Mouse (Mus musculus) hindbrain, embryonic 14.5 days (tissue): ENCODE measurements at regions not wholly inside any gene's neighbourhood (a gene's known extent, or its start where the extent isn't known, plus 50 kb on each side); places are given as distances from the start of the nearest gene placed in this dataset.

Experiments
- ATAC-seq: fragments of 200-750 bp; cut with Nextera tagmentation; 2 replicates; pipeline ENCODE4 v1.8.0; 2017; ENCODE audit warnings: moderate number of reproducible peaks, mild to moderate bottlenecking, moderate TSS enrichment, moderate library complexity; ENCODE audit not compliant: low FRiP score
- DNase-seq: peaks from one replicate; pipeline ENCODE4 v3.0.0-alpha.2; 2015; ENCODE audit warnings: low spot score
- H3K27ac ChIP-seq: fragments of 300-500 bp; sonication (generic); 2 replicates; pipeline ENCODE4 v1.5.1; 2014; ENCODE audit warnings: mild to moderate bottlenecking, moderate library complexity
- H3K27me3 ChIP-seq: fragments of 300-500 bp; sonication (generic); 2 replicates; pipeline ENCODE4 v1.6.1; 2014; ENCODE audit warnings: mild to moderate bottlenecking, low read length, mixed read lengths; ENCODE audit not compliant: control insufficient read depth, insufficient read depth
- H3K36me3 ChIP-seq: fragments of 300-500 bp; sonication (generic); replicated peaks from 2 replicates; pipeline ENCODE4 v1.6.1; 2014; ENCODE audit not compliant: control insufficient read depth, insufficient read depth
- H3K4me1 ChIP-seq: fragments of 300-500 bp; sonication (generic); replicated peaks from 2 replicates; pipeline ENCODE4 v1.6.1; 2014; ENCODE audit warnings: antibody characterized with exemption, low read length, mixed read lengths; ENCODE audit not compliant: control insufficient read depth, insufficient read depth
- H3K4me2 ChIP-seq: fragments of 300-500 bp; sonication (generic); replicated peaks from 2 replicates; pipeline ENCODE4 v1.6.1; 2014; ENCODE audit warnings: mild to moderate bottlenecking, moderate library complexity
- H3K4me3 ChIP-seq: fragments of 300-500 bp; sonication (generic); replicated peaks from 2 replicates; pipeline ENCODE4 v1.5.1; 2014; ENCODE audit warnings: mild to moderate bottlenecking, low read length
- H3K9ac ChIP-seq: fragments of 300-500 bp; sonication (generic); 2 replicates; pipeline ENCODE4 v1.6.1; 2014
- H3K9me3 ChIP-seq: fragments of 300-500 bp; sonication (generic); 2 replicates; pipeline ENCODE4 v1.6.1; 2016; ENCODE audit warnings: low read length; ENCODE audit not compliant: control insufficient read depth
- WGBS: fragments of 180-500 bp; shearing (Covaris S2); extraction: QIAGEN DNeasy Blood & Tissue Kit; methylation state at CpG from one replicate; pipeline ENCODE4 v1.1.7; 2014; 5-methylcytosine and 5-hydroxymethylcytosine counted together

DNA sequence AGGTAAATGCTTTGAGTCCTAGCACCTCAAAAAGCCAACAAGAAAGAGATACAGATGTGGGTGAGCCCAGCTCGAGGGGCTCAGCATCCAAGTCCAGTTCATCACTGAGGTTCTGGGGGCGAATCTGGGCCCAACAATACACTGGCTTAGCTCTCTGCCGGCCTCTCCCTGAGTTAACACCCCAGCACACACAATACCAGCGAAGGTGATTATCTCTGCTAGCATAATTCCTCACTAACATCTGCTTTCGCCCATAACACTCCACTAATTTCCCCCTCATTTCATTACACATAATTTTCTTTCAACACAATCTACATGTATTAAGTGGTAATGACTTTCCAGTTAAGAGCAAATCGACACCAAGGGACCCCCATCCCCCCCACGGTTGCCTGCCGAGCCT lies 383.9 kb upstream of the 3110018I06Rik start:
- Histone ChIP-seq H3K36me3 (no peaks in the 10 kb centered on the region), H3K9ac (no peak overlapping the region), H3K27ac (peak overlapping the region; percentile 1), H3K4me3 (no peak overlapping the region), H3K27me3 (no peaks in the 10 kb centered on the region), H3K4me1 (peaks cover 23% of the 10 kb centered on the region; the same call in 1 of the 2 replicates), H3K4me2 (no peak overlapping the region), H3K9me3 (no peaks in the 10 kb centered on the region)
- DNase-seq (no peak), ATAC-seq (peak; percentile 55)
- WGBS: 46% methylated on average over 8 of the region's 8 CpGs

DNA sequence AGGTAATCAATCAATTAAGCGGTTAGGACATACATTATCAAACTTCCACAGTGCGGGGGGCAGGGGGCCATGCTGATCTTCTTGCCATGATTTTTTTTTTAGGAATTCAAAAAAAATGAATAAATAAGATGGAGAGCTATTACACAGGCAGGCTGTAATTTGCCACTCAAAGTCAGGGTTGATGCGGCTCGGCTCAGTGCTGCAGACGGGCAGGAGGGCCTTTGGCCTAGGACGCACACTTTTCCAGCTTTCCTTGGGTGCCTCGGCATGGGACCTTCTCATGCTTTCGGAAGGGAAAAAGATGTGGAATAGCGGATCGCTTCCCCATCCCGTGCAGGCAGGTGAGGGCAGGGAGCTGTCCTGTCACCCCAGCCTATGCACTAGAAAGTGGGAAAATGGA lies 383.4 kb upstream of the 3110018I06Rik start:
- Histone ChIP-seq H3K9ac (no peak overlapping the region), H3K4me3 (no peak overlapping the region), H3K4me1 (peaks cover 21% of the 10 kb centered on the region; the same call in 1 of the 2 replicates), H3K9me3 (no peaks in the 10 kb centered on the region), H3K27me3 (no peaks in the 10 kb centered on the region), H3K36me3 (no peaks in the 10 kb centered on the region), H3K4me2 (no peak overlapping the region), H3K27ac (0 out of 2 replicates have a peak overlapping the region, but pooled peaks have one; percentile 55)
- DNase-seq (no peak), ATAC-seq (no peak)
- 52% methylated on average over 11 of the region's 11 CpGs for WGBS

- H3K4me3 ChIP-seq: no peak overlapping the region
- peaks cover 7% of the 10 kb centered on the region; the same call in 1 of the 2 replicates for H3K4me1 ChIP-seq
- no peaks in the 10 kb centered on the region for H3K36me3 ChIP-seq
- H3K27ac ChIP-seq: peak overlapping the region; percentile 61
- ATAC-seq (no peak), DNase-seq (no peak)
- 50% methylated on average over 18 of the region's 18 CpGs for WGBS
- H3K9ac ChIP-seq: peak overlapping the region; percentile 28; the same call in 1 of the 2 replicates
- H3K4me2 ChIP-seq: peak overlapping the region; percentile 38
- H3K27me3 ChIP-seq: no peaks in the 10 kb centered on the region
- H3K9me3 ChIP-seq: no peaks in the 10 kb centered on the region
These were observed 376.3 kb upstream of the 3110018I06Rik start for GRCm38 (mm10) chr12:107111908-107112770.

DNA sequence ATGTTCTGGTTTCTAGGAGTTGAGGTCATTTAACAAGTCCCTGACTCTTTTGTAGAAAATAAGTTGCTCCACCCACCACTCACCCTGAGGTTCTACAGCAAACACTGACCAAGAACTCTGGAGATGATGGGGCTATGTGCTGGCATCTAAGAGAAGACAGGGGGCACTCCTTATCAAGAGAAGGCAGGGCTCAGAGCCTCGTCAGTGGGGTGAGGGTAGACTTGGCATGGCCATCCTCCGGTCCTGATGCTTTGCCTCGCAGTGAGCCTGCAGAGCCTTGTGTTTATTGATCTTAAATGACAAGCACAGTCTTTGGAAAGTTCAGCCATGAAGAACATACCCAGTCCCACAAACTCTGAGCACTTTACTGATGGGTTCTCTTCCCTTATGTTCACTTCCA lies 370.1 kb upstream of the 3110018I06Rik start:
- no peaks in the 10 kb centered on the region for H3K27me3 ChIP-seq
- H3K4me2 ChIP-seq: no peak overlapping the region
- 78% methylated on average over 3 of the region's 3 CpGs for WGBS
- H3K4me3 ChIP-seq: no peak overlapping the region
- ATAC-seq (no peak), DNase-seq (no peak)
- no peaks in the 10 kb centered on the region for H3K9me3 ChIP-seq
- H3K36me3 ChIP-seq: no peaks in the 10 kb centered on the region
- no peaks in the 10 kb centered on the region for H3K4me1 ChIP-seq
- no peak overlapping the region for H3K9ac ChIP-seq
- no peak overlapping the region for H3K27ac ChIP-seq

- H3K4me1 ChIP-seq: no peaks in the 10 kb centered on the region
- H3K36me3 ChIP-seq: no peaks in the 10 kb centered on the region
- 82% methylated on average over 10 of the region's 10 CpGs for WGBS
These were observed 369.4 kb upstream of the 3110018I06Rik start for GRCm38 (mm10) chr12:107119076-107119475.

GRCm38 (mm10) chr12:107120486-107121186 lies 367.8 kb upstream of the 3110018I06Rik start:
- 90% methylated on average over 21 of the region's 21 CpGs for WGBS
- Histone ChIP-seq H3K4me1 (no peaks in the 10 kb centered on the region), H3K4me3 (no peak overlapping the region)

More at GRCm38 (mm10) chr12:107119076-107119475, 369.4 kb upstream of the 3110018I06Rik start:
- Histone ChIP-seq H3K9ac (no peak overlapping the region), H3K9me3 (no peaks in the 10 kb centered on the region), H3K27ac (no peak overlapping the region), H3K4me3 (no peak overlapping the region), H3K27me3 (no peaks in the 10 kb centered on the region), H3K4me2 (no peak overlapping the region)
- ATAC-seq: no peak
- DNase-seq: no peak

DNA sequence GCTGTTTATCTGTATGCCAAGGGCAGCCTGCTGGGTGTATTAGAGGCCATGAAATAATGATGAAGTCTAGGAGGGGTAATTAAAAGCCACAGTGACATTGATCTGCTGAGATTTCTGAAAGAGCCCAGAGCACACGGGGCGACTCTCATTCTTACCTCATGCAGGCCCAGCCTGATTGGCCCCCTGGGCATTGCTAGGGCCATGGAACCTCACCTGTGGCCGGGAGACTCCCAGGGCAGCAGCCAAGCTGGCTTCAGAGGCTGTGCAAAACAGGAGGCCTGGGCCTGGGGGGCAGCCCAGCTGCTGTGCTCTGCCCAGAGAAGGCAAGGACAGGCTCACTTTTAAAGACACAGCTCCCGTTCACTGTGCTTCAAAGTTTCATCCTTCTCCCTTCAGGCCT lies 366.4 kb upstream of the 3110018I06Rik start:
- Histone ChIP-seq H3K4me2 (no peak overlapping the region), H3K4me3 (no peak overlapping the region), H3K9me3 (no peaks in the 10 kb centered on the region), H3K9ac (no peak overlapping the region), H3K27ac (no peak overlapping the region), H3K27me3 (no peaks in the 10 kb centered on the region), H3K36me3 (no peaks in the 10 kb centered on the region), H3K4me1 (no peaks in the 10 kb centered on the region)
- ATAC-seq (no peak), DNase-seq (no peak)
- WGBS: 46% methylated on average over 4 of the region's 4 CpGs

More at GRCm38 (mm10) chr12:107120486-107121186, 367.8 kb upstream of the 3110018I06Rik start:
- ATAC-seq (no peak), DNase-seq (no peak)
- Histone ChIP-seq H3K9me3 (no peaks in the 10 kb centered on the region), H3K27me3 (no peaks in the 10 kb centered on the region), H3K36me3 (no peaks in the 10 kb centered on the region), H3K27ac (no peak overlapping the region), H3K9ac (no peak overlapping the region), H3K4me2 (no peak overlapping the region)

DNA sequence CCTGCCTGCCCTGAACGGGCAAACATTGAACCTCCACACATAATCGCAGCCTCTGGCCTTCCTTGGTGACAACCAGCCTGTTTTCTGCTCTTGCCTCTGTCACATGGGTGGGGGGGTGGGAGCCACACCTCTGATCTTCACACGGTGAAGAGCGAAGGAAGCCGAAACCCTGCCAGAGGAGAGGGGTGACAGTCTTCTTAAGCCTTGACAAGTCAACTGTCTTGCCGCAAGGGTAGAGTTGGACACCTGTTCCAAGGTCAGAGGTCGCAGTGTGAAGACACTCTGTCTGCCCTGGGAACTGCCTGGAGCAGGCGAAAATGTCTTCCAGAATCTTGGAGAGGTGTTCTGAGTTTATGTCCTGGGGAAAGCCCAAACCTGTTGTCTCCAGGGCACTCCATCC lies 364.8 kb upstream of the 3110018I06Rik start:
- no peak overlapping the region for H3K4me3 ChIP-seq
- ATAC-seq: no peak
- no peaks in the 10 kb centered on the region for H3K36me3 ChIP-seq
- no peak overlapping the region for H3K27ac ChIP-seq
- H3K27me3 ChIP-seq: no peaks in the 10 kb centered on the region
- no peaks in the 10 kb centered on the region; the same call in 1 of the 2 replicates for H3K4me1 ChIP-seq
- WGBS: 86% methylated on average over 8 of the region's 8 CpGs
- DNase-seq: no peak
- H3K4me2 ChIP-seq: no peak overlapping the region
- H3K9ac ChIP-seq: no peak overlapping the region
- H3K9me3 ChIP-seq: no peaks in the 10 kb centered on the region

DNA sequence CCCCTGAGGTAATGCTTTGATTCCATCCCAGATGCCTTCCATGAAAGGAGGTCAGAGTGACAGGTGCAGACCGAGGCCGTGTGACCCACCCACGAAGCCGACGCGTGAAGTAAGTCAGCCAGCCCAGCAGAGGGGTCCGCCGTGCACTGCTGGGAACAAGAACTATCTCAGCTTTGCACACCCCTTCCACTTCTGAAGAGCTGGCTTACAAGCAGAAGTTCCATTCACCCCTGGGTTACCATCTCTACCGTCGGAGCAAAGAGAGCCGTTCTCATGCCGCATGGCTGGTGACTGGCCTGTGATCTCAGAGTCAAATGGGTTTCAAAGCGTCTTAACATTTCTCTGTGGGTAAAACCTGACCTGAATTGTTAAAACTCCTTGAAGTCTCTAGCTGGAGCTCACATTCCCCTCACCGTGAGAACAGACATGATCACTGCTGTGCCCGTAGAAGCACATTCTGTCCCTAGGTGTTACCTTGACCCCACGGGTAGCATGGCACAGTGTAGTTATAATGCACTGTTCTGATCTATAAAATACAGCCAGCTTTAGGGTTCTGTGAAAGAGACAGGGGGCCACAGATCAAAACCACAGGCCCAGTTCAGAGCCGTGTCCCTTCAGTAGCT lies 364.1 kb upstream of the 3110018I06Rik start:
- 87% methylated on average over 17 of the region's 17 CpGs for WGBS
- no peak for DNase-seq
- Histone ChIP-seq H3K36me3 (no peaks in the 10 kb centered on the region), H3K27ac (no peak overlapping the region), H3K4me2 (no peak overlapping the region), H3K9me3 (no peaks in the 10 kb centered on the region), H3K9ac (no peak overlapping the region), H3K4me1 (no peaks in the 10 kb centered on the region; the same call in 1 of the 2 replicates), H3K27me3 (no peaks in the 10 kb centered on the region), H3K4me3 (no peak overlapping the region)
- no peak for ATAC-seq
